Mouse (Mus musculus) CH12.LX (cell line): ENCODE measurements around the gene Lrfn1. TPM values are rescaled to one million over a fixed set of nuclear protein-coding genes. Genes with fewer than 3 reads are reported as not detected.

ENCODE experiments used
- DNase-seq: peaks from one replicate; pipeline ENCODE4 v3.0.0-alpha.2; 2013; ENCODE audit errors: extremely low read depth
- H3K27ac ChIP-seq: 2 replicates; pipeline ENCODE4 v1.5.1; 2012; ENCODE audit warnings: low read depth, mild to moderate bottlenecking, control low read depth, moderate library complexity; ENCODE audit not compliant: insufficient read depth
- H3K27me3 ChIP-seq: replicated peaks from 2 replicates; pipeline ENCODE3; 2012; ENCODE audit warnings: inconsistent platforms
- H3K36me3 ChIP-seq, 2 experiments: replicated peaks in 1 of 2; 2 replicates each; pipeline versions ENCODE3 to v1.6.1; 2012; ENCODE audit warnings: inconsistent platforms in 1 of 2, low read length in 1 of 2, mild to moderate bottlenecking in 1 of 2, mixed read lengths in 1 of 2, moderate library complexity in 1 of 2; ENCODE audit not compliant: control insufficient read depth in 1 of 2, insufficient read depth in 1 of 2
- H3K4me1 ChIP-seq, 2 experiments: 2 replicates each; pipeline ENCODE4 v1.6.1; 2012; ENCODE audit warnings: inconsistent platforms in 1 of 2, moderate library complexity in 1 of 2; ENCODE audit not compliant: insufficient read depth in 2 of 2, control insufficient read depth in 1 of 2
- H3K4me2 ChIP-seq: 2 replicates; pipeline ENCODE4 v1.6.1; 2012; ENCODE audit warnings: low read depth, mild to moderate bottlenecking, control low read depth; ENCODE audit not compliant: poor library complexity, insufficient read depth, severe bottlenecking
- H3K4me3 ChIP-seq, 3 experiments: fragments of 150-350 bp in 1 of 3; sonication (generic) in 1 of 3; replicated peaks in 1 of 3; 2 replicates each; pipeline versions ENCODE3 to v1.5.1; 2011 to 2012; ENCODE audit warnings: low read depth in 2 of 3, low read length in 2 of 3, mild to moderate bottlenecking in 2 of 3, moderate library complexity in 2 of 3, control low read depth in 1 of 3, improper control_type of control experiment in 1 of 3, inconsistent platforms in 1 of 3, mixed read lengths in 1 of 3; ENCODE audit not compliant: poor library complexity in 1 of 3
- H3K79me2 ChIP-seq: replicated peaks from 2 replicates; pipeline ENCODE4 v1.6.1; 2012; ENCODE audit warnings: mild to moderate bottlenecking, moderate library complexity; ENCODE audit not compliant: control insufficient read depth, poor library complexity, insufficient read depth, severe bottlenecking; ENCODE audit errors: extremely low read depth
- H3K9ac ChIP-seq: 2 replicates; pipeline ENCODE4 v1.6.1; 2012; ENCODE audit warnings: low read depth, mild to moderate bottlenecking, control low read depth, moderate library complexity; ENCODE audit not compliant: insufficient read depth
- H3K9me3 ChIP-seq: replicated peaks from 2 replicates; pipeline ENCODE3; 2012; ENCODE audit warnings: low read length, inconsistent platforms, mixed read lengths
- CHD1 ChIP-seq: IDR thresholded peaks from 2 replicates; pipeline ENCODE4 v1.6.1; 2012; ENCODE audit warnings: low read depth, low read length, improper control_type of control experiment, inconsistent platforms
- CHD2 ChIP-seq: IDR thresholded peaks from 2 replicates; pipeline ENCODE4 v1.6.1; 2011; ENCODE audit warnings: low read length, improper control_type of control experiment
- CTCF ChIP-seq, 2 experiments: IDR thresholded peaks in 1 of 2; conservative IDR thresholded peaks in 1 of 2; 2 replicates each; pipeline ENCODE4 v1.5.1; 2011 to 2012; ENCODE audit warnings: low read depth in 2 of 2, low read length in 2 of 2, improper control_type of control experiment in 1 of 2, inconsistent platforms in 1 of 2, mild to moderate bottlenecking in 1 of 2, moderate library complexity in 1 of 2
- E2F4 ChIP-seq: IDR thresholded peaks from 2 replicates; pipeline ENCODE4 v1.6.1; 2011; ENCODE audit warnings: low read depth, low read length, improper control_type of control experiment; ENCODE audit not compliant: insufficient replicate concordance
- ELF1 ChIP-seq: IDR thresholded peaks from 2 replicates; pipeline ENCODE4 v1.6.1; 2014; ENCODE audit warnings: low read depth, mild to moderate bottlenecking, inconsistent platforms, low read length, improper control_type of control experiment
- ETS1 ChIP-seq: conservative IDR thresholded peaks from 2 replicates; pipeline ENCODE4 v1.6.1; 2012; ENCODE audit warnings: low read depth, mild to moderate bottlenecking, inconsistent platforms, low read length, improper control_type of control experiment, moderate library complexity
- IRF4 ChIP-seq: IDR thresholded peaks from 2 replicates; pipeline ENCODE4 v1.6.1; 2014; ENCODE audit warnings: low read depth, mild to moderate bottlenecking, inconsistent platforms, low read length, improper control_type of control experiment
- MEF2A ChIP-seq: IDR thresholded peaks from 2 replicates; pipeline ENCODE4 v1.6.1; 2014; ENCODE audit warnings: low read depth, mild to moderate bottlenecking, inconsistent platforms, low read length, improper control_type of control experiment, borderline replicate concordance
- MYC ChIP-seq: IDR thresholded peaks from 2 replicates; pipeline ENCODE4 v1.6.1; 2011; ENCODE audit warnings: low read depth, mild to moderate bottlenecking, improper control_type of control experiment, low read length
- NELFE ChIP-seq: IDR thresholded peaks from 2 replicates; pipeline ENCODE4 v1.6.1; 2011; ENCODE audit warnings: low read depth, low read length, improper control_type of control experiment
- NRF1 ChIP-seq: IDR thresholded peaks from 2 replicates; pipeline ENCODE4 v1.6.1; 2014; ENCODE audit warnings: low read depth, mild to moderate bottlenecking, inconsistent platforms, low read length, improper control_type of control experiment, moderate library complexity
- PAX5 ChIP-seq: IDR thresholded peaks from 2 replicates; pipeline ENCODE4 v1.6.1; 2012; ENCODE audit warnings: low read length, inconsistent platforms, mixed read lengths
- POLR2A ChIP-seq: IDR thresholded peaks from 2 replicates; pipeline ENCODE4 v1.6.1; 2011; ENCODE audit warnings: low read depth, mild to moderate bottlenecking, improper control_type of control experiment, low read length
- RAD21 ChIP-seq: IDR thresholded peaks from 2 replicates; pipeline ENCODE4 v1.6.1; 2011; ENCODE audit warnings: low read depth, mild to moderate bottlenecking, low read length, improper control_type of control experiment, moderate library complexity
- SIN3A ChIP-seq: IDR thresholded peaks from 2 replicates; pipeline ENCODE4 v1.6.1; 2012; ENCODE audit warnings: low read length, improper control_type of control experiment, inconsistent platforms
- SMC3 ChIP-seq: IDR thresholded peaks from 2 replicates; pipeline ENCODE4 v1.6.1; 2011; ENCODE audit warnings: low read depth, low read length, improper control_type of control experiment
- ZKSCAN1 ChIP-seq: IDR thresholded peaks from 2 replicates; pipeline ENCODE4 v1.6.1; 2012; ENCODE audit warnings: low read depth, inconsistent platforms, low read length, improper control_type of control experiment, borderline replicate concordance
- dilution Hi-C: fragments of 300-500 bp; cut with MboI; formaldehyde crosslinking; loops from 2 replicates; pipeline ENCODE4 v1.14.3; 2020; ENCODE audit warnings: low sequenced_read_pairs; ENCODE audit not compliant: extremely low pct_unique_long_range_greater_than_20kb, extremely low pct_ligation_motif_present
- in situ Hi-C: fragments of 300-500 bp; cut with MboI; formaldehyde crosslinking; loops from 3 replicates; pipeline ENCODE4 v1.14.3; 2019; ENCODE audit warnings: low sequenced_read_pairs, low pct_ligation_motif_present, low pct_unique_long_range_greater_than_20kb, mixed read lengths
- polyA plus RNA-seq: library from polyadenylated mRNA; unstranded; fragments of >175 nt; gene quantifications from 2 replicates; pipeline ENCODE4 v1.2.1, GENCODE M21; 2012; ENCODE audit warnings: low read depth; ENCODE audit not compliant: insufficient read length
- total RNA-seq, 2 experiments: library from RNA; depleted of rRNA; stranded (reverse); fragments of 300-350 nt in 1 of 2; fragments of >200 nt in 1 of 2; gene quantifications; 2 replicates each; pipeline ENCODE4 v1.2.3; 2012 to 2014

Lrfn1 gene
- total and polyA plus RNA-seq, 3 experiments: 0.67 to 2.7 (median 0.99) TPM

GRCm38 (mm10) chr7:28447865-28448820, 3.6 kb upstream of the Lrfn1 start:
- Histone ChIP-seq H3K79me2 (no peaks in the 10 kb centered on the region), H3K4me3 (no peak overlapping the region), H3K9ac (no peak overlapping the region), H3K27me3 (peaks cover 22% of the 10 kb centered on the region), H3K27ac (no peak overlapping the region), H3K9me3 (no peaks in the 10 kb centered on the region), H3K36me3 (peaks cover 0 to 16% of the 10 kb centered on the region in 2 experiments), H3K4me2 (no peak overlapping the region), H3K4me1 (peaks cover 10 to 37% of the 10 kb centered on the region in 2 experiments)
- dilution Hi-C loops: no loop called here
- no peak for DNase-seq
- in situ Hi-C loops: no loop called here
- no peak for TF ChIP-seq PAX5
- no peak for TF ChIP-seq POLR2A
- no peak for TF ChIP-seq ETS1

GRCm38 (mm10) chr7:28452361-28453005, 703 bp downstream of the Lrfn1 start:
- Histone ChIP-seq H3K4me2 (peak overlapping the region; percentile 90), H3K9me3 (no peaks in the 10 kb centered on the region), H3K9ac (peak overlapping the region; percentile 71), H3K27me3 (peaks cover 29% of the 10 kb centered on the region), H3K4me1 (0 out of 4 replicates have a peak, but pooled peaks cover 0 to 2% of the 10 kb centered on the region in 2 experiments), H3K27ac (no peak overlapping the region), H3K79me2 (no peaks in the 10 kb centered on the region), H3K4me3 (peak overlapping the region; percentile 35 to 98 (median 56)), H3K36me3 (peaks cover 0 to 2% of the 10 kb centered on the region in 2 experiments)
- in situ Hi-C loops: loop anchor here (5.0 kb wide), 1 partner anchor 140 kb away; no protein-coding TSS in a partner anchor
- no peak for DNase-seq
- no peak for TF ChIP-seq E2F4
- no peak for TF ChIP-seq NRF1
- dilution Hi-C loops: no loop called here

DNA sequence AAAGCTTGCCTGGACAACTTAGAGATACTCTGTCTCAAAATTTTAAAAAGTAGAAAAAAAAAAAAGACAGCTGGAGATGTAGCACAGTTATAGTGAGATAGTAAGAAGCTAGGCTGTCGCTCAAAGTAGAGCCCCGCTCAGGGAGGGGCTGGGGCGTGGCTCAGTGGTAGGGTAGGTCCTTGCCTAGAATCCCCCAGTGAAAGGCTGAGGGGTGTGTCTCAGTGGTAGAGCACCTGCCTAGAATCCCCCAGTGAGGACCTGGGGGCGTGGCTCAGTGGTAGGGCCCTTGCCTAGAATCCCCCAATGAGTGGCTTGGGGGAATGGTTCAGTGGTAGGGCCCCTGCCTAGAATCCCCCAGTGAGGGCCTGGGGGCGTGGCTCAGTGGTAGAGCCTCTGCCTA, 8.6 kb downstream of the Lrfn1 start:
- in situ Hi-C loops (no loop called here), dilution Hi-C loops (no loop called here)
- TF ChIP-seq CTCF (conservative IDR thresholded peaks at IDR 0.05 in 1 of 2, IDR thresholded peaks at IDR 0.05 in 1 of 2; ENCODE audit: low read depth in 2 of 2, low read length in 2 of 2) (no peak), ZKSCAN1 (no peak), E2F4 (no peak), POLR2A (no peak), MYC (no peak), NELFE (no peak), ELF1 (no peak), SMC3 (no peak), RAD21 (no peak), CHD1 (no peak), IRF4 (no peak), SIN3A (no peak), CHD2 (no peak), ETS1 (no peak), MEF2A (no peak)
- no peak for DNase-seq
- Histone ChIP-seq H3K4me1 (peaks cover 7 to 22% of the 10 kb centered on the region in 2 experiments; a peak in 3 of 4 replicates), H3K36me3 (peaks cover 10 to 16% of the 10 kb centered on the region in 2 experiments), H3K9me3 (no peaks in the 10 kb centered on the region), H3K4me3 (no peak overlapping the region), H3K79me2 (no peaks in the 10 kb centered on the region), H3K27ac (no peak overlapping the region), H3K4me2 (no peak overlapping the region), H3K9ac (no peak overlapping the region), H3K27me3 (no peaks in the 10 kb centered on the region)
